Mouse (Mus musculus): ENCODE data around the gene Limk2.

The Limk2 gene

GRCm38 (mm10) chr11:3408997-3409732, at the start of gene Limk2:
Gene Limk2 (minus strand): TSS chr11:3409189.
- peak; percentile 93 to 94 for DNase-seq

DNA sequence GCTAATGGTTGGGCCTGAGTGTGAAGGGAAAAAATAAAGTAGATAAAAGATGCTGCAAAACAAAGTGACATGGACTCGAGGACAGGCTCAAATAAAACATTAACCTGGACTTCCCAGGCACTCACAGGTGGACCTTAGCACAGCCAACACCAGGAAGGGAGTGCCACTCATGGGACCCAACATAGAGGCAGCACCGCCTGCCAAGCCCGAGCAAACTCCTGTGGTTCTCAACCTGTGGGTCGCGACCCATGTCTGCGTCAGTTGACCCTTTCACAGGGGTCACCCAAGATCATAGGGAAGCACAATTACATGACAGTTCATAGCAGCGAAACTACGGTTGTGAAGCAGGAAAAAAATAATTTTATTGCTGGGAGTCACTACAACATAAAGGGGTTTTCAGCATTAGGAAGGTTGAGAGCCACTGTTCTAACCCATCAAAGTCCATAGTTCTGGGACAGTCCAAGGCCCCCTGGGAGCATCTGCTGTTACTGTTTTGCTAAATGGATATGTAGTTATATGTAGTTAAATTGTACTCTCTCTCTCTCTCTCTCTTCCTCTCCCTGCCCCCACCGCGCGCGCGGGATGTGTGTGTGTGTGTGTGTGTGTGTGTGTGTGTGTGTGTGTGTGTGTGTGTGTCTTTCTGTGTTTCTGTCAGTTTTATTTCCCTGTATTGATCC, 49.6 kb upstream of the Limk2 start:
- DNase-seq = no peak

DNA sequence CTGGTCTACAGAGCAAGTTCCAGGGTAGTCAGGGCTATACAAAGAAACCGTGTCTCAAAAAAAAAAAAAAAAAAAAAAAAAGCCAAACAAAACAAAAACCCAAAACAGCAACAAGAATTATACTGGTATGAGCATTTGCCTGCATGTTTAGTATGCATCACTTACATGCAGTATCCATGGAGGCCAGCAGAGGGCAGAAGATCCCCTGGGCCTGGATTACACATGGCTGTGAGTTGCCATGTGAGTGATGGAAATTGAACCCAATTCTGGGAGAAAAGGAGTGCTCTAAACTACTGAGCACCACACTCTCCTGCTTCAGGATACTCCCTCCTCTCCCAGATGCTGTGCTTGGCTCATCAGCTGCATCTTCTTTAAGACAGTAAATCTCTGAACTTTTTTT, 47.4 kb upstream of the Limk2 start:
- peak; percentile 27 to 38 for DNase-seq

GRCm38 (mm10) chr11:3454506-3454905, 45.5 kb upstream of the Limk2 start:
- DNase-seq = no peak

GRCm38 (mm10) chr11:3453467-3453866, 44.5 kb upstream of the Limk2 start:
- peak in 1 of 2 experiments; percentile 14 for DNase-seq

DNA sequence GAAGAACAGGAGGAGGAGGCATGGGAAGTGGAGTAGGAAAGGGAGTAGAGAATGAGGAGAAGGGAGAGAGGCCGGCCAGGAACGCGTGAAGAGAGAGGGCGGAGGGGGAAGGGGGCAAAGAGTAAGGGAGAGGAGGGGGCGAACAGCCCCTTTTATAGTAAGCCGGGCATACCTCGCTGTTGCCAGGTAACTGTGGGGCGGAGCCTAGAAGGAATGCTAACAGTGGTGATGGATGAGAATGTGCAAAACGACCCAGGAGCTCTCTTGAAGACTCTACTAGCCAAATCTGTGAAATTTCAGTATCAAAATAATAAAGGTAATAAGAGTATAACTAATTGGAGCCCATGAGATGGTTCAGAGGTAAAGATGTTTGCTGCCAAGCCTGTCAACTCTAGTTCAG, 43.8 kb upstream of the Limk2 start:
- DNase-seq = peak in 1 of 2 experiments; percentile 17

DNA sequence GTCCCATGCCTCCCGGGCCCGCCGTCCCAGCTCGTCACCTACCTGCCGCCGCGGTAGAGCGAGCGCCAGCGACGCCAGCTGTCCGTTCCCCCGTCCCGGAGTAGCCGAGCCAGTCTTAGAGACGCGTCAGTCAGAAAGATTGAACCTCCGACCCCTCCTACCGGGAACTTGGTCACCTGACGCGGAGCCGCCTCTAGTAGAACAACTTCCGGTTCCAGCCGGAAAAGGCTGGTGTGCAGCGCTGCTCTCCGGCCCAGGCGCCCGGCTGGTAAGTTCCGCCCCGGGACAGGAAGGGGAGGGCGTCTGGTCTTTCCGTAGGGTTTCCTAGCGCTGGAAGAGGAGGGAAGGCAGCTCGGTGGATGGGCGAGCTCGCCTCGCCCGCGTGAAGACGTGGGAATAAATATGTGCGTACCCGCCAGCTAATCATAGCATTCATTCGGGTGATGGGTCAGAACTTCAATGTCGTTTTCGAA, 43.2 kb upstream of the Limk2 start, which contains the start of gene Rnf185:
Rnf185 (minus strand) TSS at position 197 of the 473 bp plus-strand sequence.
- DNase-seq = peak; percentile 88 to 90

GRCm38 (mm10) chr11:3451701-3452163, 42.7 kb upstream of the Limk2 start:
- no peak for DNase-seq

DNA sequence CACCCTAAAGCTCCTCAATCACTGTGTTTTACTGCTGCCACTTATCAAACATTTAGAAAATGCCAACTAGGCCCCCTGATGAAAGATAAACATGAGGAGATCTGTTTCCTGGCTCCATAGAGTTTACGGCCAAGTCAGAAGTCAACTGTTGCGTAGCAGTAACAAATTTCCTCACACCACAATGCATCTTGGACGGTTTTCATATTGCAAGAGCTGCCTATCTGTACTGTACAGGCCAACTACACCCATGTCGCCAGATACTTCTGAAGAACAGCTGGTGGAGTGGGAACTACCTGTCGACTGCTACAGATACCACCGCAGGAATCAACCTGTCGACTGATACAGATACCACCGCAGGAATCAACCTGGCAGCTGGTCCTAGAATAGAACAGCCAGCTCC, 35.9 kb upstream of the Limk2 start:
- no peak for DNase-seq

- DNase-seq = no peak
These were observed 34.1 kb upstream of the Limk2 start for GRCm38 (mm10) chr11:3443091-3443490.

GRCm38 (mm10) chr11:3442677-3443076, 33.7 kb upstream of the Limk2 start:
- DNase-seq = no peak

GRCm38 (mm10) chr11:3441696-3442443, 32.9 kb upstream of the Limk2 start:
- no peak for DNase-seq

DNA sequence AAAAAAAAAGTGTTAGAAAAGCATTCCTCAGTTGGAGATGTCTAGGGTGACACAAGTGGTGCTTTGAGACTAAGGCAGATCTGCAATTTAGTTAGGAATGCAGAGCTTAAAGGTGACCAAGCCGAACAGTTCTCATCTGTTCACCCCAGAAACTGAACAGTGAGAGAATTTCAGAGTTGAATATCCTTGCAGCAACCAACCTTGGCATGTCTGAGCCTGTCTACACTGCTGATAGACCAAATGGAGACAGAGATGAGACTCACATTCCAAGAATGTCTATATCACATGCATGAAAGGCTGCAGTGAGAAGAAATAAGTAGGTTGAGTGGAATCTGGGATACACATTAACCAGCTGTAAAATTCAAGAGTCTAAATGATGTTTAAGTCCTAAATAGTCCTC, 28.6 kb upstream of the Limk2 start:
- DNase-seq = no peak

DNA sequence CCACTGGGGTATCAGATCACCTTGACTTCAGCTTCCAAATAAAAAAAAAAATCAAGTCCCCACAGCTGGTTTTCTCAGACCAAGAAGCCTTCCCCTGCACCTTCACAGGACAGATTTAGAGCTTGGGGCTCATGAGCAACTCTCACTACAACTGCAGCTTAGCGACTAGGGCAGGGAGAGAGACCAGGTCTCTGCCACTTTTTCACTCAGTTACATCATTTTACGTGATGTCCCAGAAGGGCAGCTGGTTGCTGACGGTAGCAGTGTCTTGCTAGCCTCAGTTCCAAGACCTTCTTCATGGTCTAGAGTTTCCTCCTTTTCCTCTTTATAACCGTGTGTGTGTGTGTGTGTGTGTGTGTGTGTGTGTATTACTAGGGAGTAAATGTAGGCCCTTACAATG, 24.8 kb upstream of the Limk2 start:
- DNase-seq = no peak

- DNase-seq = no peak
These were observed 23.1 kb upstream of the Limk2 start for GRCm38 (mm10) chr11:3431976-3432603.

GRCm38 (mm10) chr11:3431515-3431914, 22.5 kb upstream of the Limk2 start:
- DNase-seq = no peak

- no peak for DNase-seq
These were observed 19.6 kb upstream of the Limk2 start for GRCm38 (mm10) chr11:3428632-3429031.

- DNase-seq = no peak
These were observed 18.8 kb upstream of the Limk2 start for GRCm38 (mm10) chr11:3427697-3428230.

GRCm38 (mm10) chr11:3422242-3422641, 13.3 kb upstream of the Limk2 start:
- DNase-seq = no peak

DNA sequence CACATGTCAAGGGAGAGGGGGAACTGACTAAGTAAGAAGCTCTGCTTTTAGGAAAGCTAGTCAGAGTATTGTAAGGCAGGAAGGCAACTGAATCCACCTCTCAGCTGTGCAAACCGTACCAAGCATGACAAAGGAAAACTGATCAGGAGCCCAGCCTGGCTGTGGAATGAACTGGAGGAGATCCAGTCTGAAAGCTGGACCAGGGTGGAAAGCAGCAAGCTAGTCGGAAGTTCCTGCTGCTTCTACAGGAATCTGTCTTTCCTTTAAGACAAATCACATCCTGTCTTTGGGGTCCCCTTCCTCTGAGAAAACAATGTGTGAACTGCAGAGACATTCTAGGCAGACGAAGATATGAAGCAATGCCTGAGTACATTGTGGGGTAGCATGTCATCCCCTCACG, 9.8 kb upstream of the Limk2 start:
- DNase-seq = no peak

- no peak for DNase-seq
These were observed 8.8 kb upstream of the Limk2 start for GRCm38 (mm10) chr11:3417795-3418194.

- DNase-seq = no peak
These were observed 7.4 kb upstream of the Limk2 start for GRCm38 (mm10) chr11:3416399-3416798.

DNA sequence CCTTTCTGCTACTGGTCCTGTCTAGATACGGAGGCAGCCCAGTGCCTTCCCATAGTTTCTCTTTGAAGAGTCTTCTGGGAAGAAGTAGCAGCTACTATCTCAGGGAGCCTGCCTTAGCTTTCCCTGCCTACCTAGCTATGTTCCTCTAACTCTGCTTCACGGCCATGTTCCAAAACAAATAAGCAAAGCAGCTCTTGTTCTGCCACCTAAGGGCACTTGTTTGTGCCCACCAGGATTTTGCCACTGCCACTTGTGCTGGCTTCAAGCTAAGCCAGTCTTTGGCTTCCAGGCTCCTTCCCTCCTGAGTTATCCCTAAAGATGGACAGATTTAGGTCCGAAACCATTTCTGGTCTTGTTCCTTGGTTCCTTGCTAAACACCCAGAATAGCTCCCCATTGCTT, 3.1 kb upstream of the Limk2 start:
- DNase-seq = no peak
